Mouse (Mus musculus) adrenal gland, postnatal 10 days (tissue): ENCODE data around the gene Krtap5-4. TPM values are rescaled to one million over a fixed set of nuclear protein-coding genes. Genes with fewer than 3 reads are reported as not detected.
A peak's percentile ranks its signal among the peaks of the same experiment; 100 is the strongest.
"Not testable (repeated sequence)": the region's sequence is repeated elsewhere in the genome, so short reads cannot be mapped to it uniquely, and the experiment has no call there.

Experiments
- DNase-seq: peaks from one replicate; pipeline ENCODE4 v3.0.0; 2021; ENCODE audit warnings: mixed read lengths
- total RNA-seq, 2 experiments: library from RNA; stranded (reverse); gene quantifications; 2 replicates each; pipeline ENCODE4 v1.2.3; 2021

Gene Krtap5-4
- total RNA-seq, 2 experiments from 2014 or later = not detected

- DNase-seq = no peak
These were observed 19.3 kb downstream of the Krtap5-4 start for GRCm38 (mm10) chr7:142322641-142323040.

GRCm38 (mm10) chr7:142323396-142324117 is 20.2 kb downstream of the Krtap5-4 start:
- no peak for DNase-seq

GRCm38 (mm10) chr7:142326714-142327445 is 23.5 kb downstream of the Krtap5-4 start:
- DNase-seq = no peak

GRCm38 (mm10) chr7:142328507-142328906 is 25.2 kb downstream of the Krtap5-4 start:
- no peak for DNase-seq

- peak; percentile 38 for DNase-seq
These were observed 26.9 kb downstream of the Krtap5-4 start for GRCm38 (mm10) chr7:142330271-142330724.

GRCm38 (mm10) chr7:142331281-142331680 is 27.9 kb downstream of the Krtap5-4 start:
- no peak for DNase-seq

- not testable (repeated sequence) for DNase-seq
These were observed 29.4 kb downstream of the Krtap5-4 start for GRCm38 (mm10) chr7:142332741-142333140.

- DNase-seq = peak; percentile 94
These were observed 30.9 kb downstream of the Krtap5-4 start for GRCm38 (mm10) chr7:142334246-142334645.

- DNase-seq = no peak
These were observed 31.8 kb downstream of the Krtap5-4 start for GRCm38 (mm10) chr7:142335151-142335550.

GRCm38 (mm10) chr7:142340269-142340970 is 37.1 kb downstream of the Krtap5-4 start:
- DNase-seq = no peak

GRCm38 (mm10) chr7:142341564-142342246 is 38.4 kb downstream of the Krtap5-4 start:
- no peak for DNase-seq

- no peak for DNase-seq
These were observed 38.9 kb downstream of the Krtap5-4 start for GRCm38 (mm10) chr7:142342247-142342640.

GRCm38 (mm10) chr7:142347542-142347941 is 44.2 kb downstream of the Krtap5-4 start:
- DNase-seq = no peak

GRCm38 (mm10) chr7:142349308-142349961 is 46.1 kb downstream of the Krtap5-4 start:
- peak; percentile 41 for DNase-seq

GRCm38 (mm10) chr7:142351569-142351968 is 48.2 kb downstream of the Krtap5-4 start:
- no peak for DNase-seq

GRCm38 (mm10) chr7:142353854-142354253 is 50.5 kb downstream of the Krtap5-4 start:
- DNase-seq = no peak

Other genes starting within 250 kb of the Krtap5-4 start
- 10 to 100 TPM; 46.8 to 47.4 TPM for gene Mob2, start 242.5 kb upstream of the Krtap5-4 start, total RNA-seq
- 10 to 100 TPM in 1 of 2 experiments, 1 to 10 TPM in 1; 7.6 to 11.4 TPM for gene Dusp8, start 207.7 kb upstream of the Krtap5-4 start, total RNA-seq
- gene Gm45618, start 182.8 kb upstream of the Krtap5-4 start, total RNA-seq = not detected
- not detected for gene Gm39115, start 167.5 kb upstream of the Krtap5-4 start, total RNA-seq
- gene Gm45337, start 158.9 kb upstream of the Krtap5-4 start, total RNA-seq = not detected
- not detected for gene Gm29735, start 146.4 kb upstream of the Krtap5-4 start, total RNA-seq
- gene Gm4553, start 137.8 kb upstream of the Krtap5-4 start, total RNA-seq = not detected
- gene Krtap5-2, start 127.5 kb upstream of the Krtap5-4 start, total RNA-seq = not detected
- not detected for gene Gm10153, start 113.2 kb upstream of the Krtap5-4 start, total RNA-seq
- not detected for gene Krtap5-3, start 102.2 kb upstream of the Krtap5-4 start, total RNA-seq
- not detected for gene Gm7579, start 91.7 kb upstream of the Krtap5-4 start, total RNA-seq
- not detected for gene Krtap5-5, start 73.6 kb upstream of the Krtap5-4 start, total RNA-seq
- not detected for gene Gm40460, start 62.5 kb upstream of the Krtap5-4 start, total RNA-seq
- not detected for gene Gm2431, start 45.2 kb upstream of the Krtap5-4 start, total RNA-seq
- not detected for gene Gm4559, start 29.2 kb upstream of the Krtap5-4 start, total RNA-seq
- gene Krtap5-1, start 6.4 kb upstream of the Krtap5-4 start, total RNA-seq = not detected
- gene Ifitm10, start 70.2 kb downstream of the Krtap5-4 start, total RNA-seq = 1 to 10 TPM; 3.5 to 3.6 TPM
- 1 to 10 TPM in 1 of 2 experiments, under 1 TPM in 1; 0.73 to 3.7 TPM for gene Gm49369, start 79.1 kb downstream of the Krtap5-4 start, total RNA-seq
- gene Ctsd, start 84.5 kb downstream of the Krtap5-4 start, total RNA-seq = 100 to 1,000 TPM; 603 to 610 TPM
- gene Syt8, start 131.3 kb downstream of the Krtap5-4 start, total RNA-seq = not detected
- 100 to 1,000 TPM; 196 to 793 TPM for gene Tnni2, start 138.3 kb downstream of the Krtap5-4 start, total RNA-seq
- gene Lsp1, start 157.3 kb downstream of the Krtap5-4 start, total RNA-seq = 10 to 100 TPM; 26.7 to 39.3 TPM
- 1,000 to 10,000 TPM in 1 of 2 experiments, 100 to 1,000 TPM in 1; 272 to 1,179 TPM for gene Tnnt3, start 195.3 kb downstream of the Krtap5-4 start, total RNA-seq
- 10 to 100 TPM in 1 of 2 experiments, 1 to 10 TPM in 1; 5.1 to 15.8 TPM for gene Mrpl23, start 229.1 kb downstream of the Krtap5-4 start, total RNA-seq